Mouse (Mus musculus) MEL (cell line): ENCODE results near the gene Add2. TPM values are rescaled to one million over a fixed set of nuclear protein-coding genes. Genes with fewer than 3 reads are reported as not detected.

Experiments
- DNase-seq: peaks from one replicate; pipeline ENCODE4 v3.0.0; 2011; ENCODE audit warnings: low read depth, low spot score
- H3K27ac ChIP-seq: 2 replicates; pipeline ENCODE4 v1.5.1; 2012; ENCODE audit warnings: low read depth, mild to moderate bottlenecking, control low read depth, low read length, moderate library complexity; ENCODE audit not compliant: control insufficient read depth
- H3K27me3 ChIP-seq, 2 experiments: fragments of 150-350 bp in 1 of 2; sonication (generic) in 1 of 2; 2 replicates each; pipeline ENCODE4 v1.6.1; 2012; ENCODE audit warnings: low read length in 2 of 2, mild to moderate bottlenecking in 2 of 2, improper control_type of control experiment in 1 of 2, moderate library complexity in 1 of 2; ENCODE audit not compliant: insufficient read depth in 2 of 2, control insufficient read depth in 1 of 2
- H3K36me3 ChIP-seq, 2 experiments: 2 replicates each; pipeline ENCODE4 v1.6.1; 2012 to 2014; ENCODE audit warnings: low read length in 2 of 2, improper control_type of control experiment in 1 of 2, inconsistent platforms in 1 of 2, mild to moderate bottlenecking in 1 of 2; ENCODE audit not compliant: insufficient read depth in 2 of 2, control insufficient read depth in 1 of 2
- H3K4me1 ChIP-seq, 2 experiments: fragments of 150-350 bp in 1 of 2; sonication (generic) in 1 of 2; 2 replicates each; pipeline ENCODE4 v1.6.1; 2012; ENCODE audit warnings: low read length in 2 of 2, improper control_type of control experiment in 1 of 2, mild to moderate bottlenecking in 1 of 2; ENCODE audit not compliant: insufficient read depth in 2 of 2, control insufficient read depth in 1 of 2
- H3K4me3 ChIP-seq, 2 experiments: fragments of 150-350 bp in 1 of 2; sonication (generic) in 1 of 2; 2 replicates each; pipeline ENCODE4 v1.5.1; 2012; ENCODE audit warnings: low read depth in 2 of 2, low read length in 2 of 2, mild to moderate bottlenecking in 2 of 2, moderate library complexity in 2 of 2, control low read depth in 1 of 2, improper control_type of control experiment in 1 of 2; ENCODE audit not compliant: control insufficient read depth in 1 of 2, insufficient read depth in 1 of 2
- H3K79me2 ChIP-seq: 2 replicates; pipeline ENCODE4 v1.6.1; 2012; ENCODE audit warnings: mild to moderate bottlenecking, low read length, moderate library complexity; ENCODE audit not compliant: control insufficient read depth, poor library complexity, insufficient read depth
- H3K9ac ChIP-seq: 2 replicates; pipeline ENCODE4 v1.6.1; 2012; ENCODE audit warnings: low read depth, mild to moderate bottlenecking, control low read depth, low read length, moderate library complexity; ENCODE audit not compliant: control insufficient read depth, poor library complexity, severe bottlenecking
- H3K9me3 ChIP-seq: fragments of 150-350 bp; sonication (generic); replicated peaks from 2 replicates; pipeline ENCODE4 v1.6.1; 2012; ENCODE audit warnings: mild to moderate bottlenecking, low read length, improper control_type of control experiment, moderate library complexity; ENCODE audit not compliant: insufficient read depth
- BHLHE40 ChIP-seq: IDR thresholded peaks from 2 replicates; pipeline ENCODE4 v1.6.1; 2012; ENCODE audit warnings: low read depth, mild to moderate bottlenecking, inconsistent platforms, low read length, improper control_type of control experiment, borderline replicate concordance
- CHD1 ChIP-seq: IDR thresholded peaks from 2 replicates; pipeline ENCODE4 v1.6.1; 2012; ENCODE audit warnings: low read depth, mild to moderate bottlenecking, inconsistent platforms, low read length, improper control_type of control experiment
- CHD2 ChIP-seq: IDR thresholded peaks from 2 replicates; pipeline ENCODE4 v1.6.1; 2011; ENCODE audit warnings: low read length, improper control_type of control experiment
- E2F4 ChIP-seq: IDR thresholded peaks from 2 replicates; pipeline ENCODE4 v1.6.1; 2011; ENCODE audit warnings: low read depth, low read length, improper control_type of control experiment, borderline replicate concordance
- EP300 ChIP-seq, 2 experiments: IDR thresholded peaks; 2 replicates each; pipeline ENCODE4 v1.6.1; 2011; ENCODE audit warnings: improper control_type of control experiment in 2 of 2, low read length in 2 of 2, low read depth in 1 of 2, mild to moderate bottlenecking in 1 of 2
- GABPA ChIP-seq: IDR thresholded peaks from 2 replicates; pipeline ENCODE4 v1.6.1; 2012; ENCODE audit warnings: low read depth, mild to moderate bottlenecking, inconsistent platforms, low read length, improper control_type of control experiment, moderate library complexity
- GATA1 ChIP-seq: IDR thresholded peaks from 2 replicates; pipeline ENCODE4 v1.6.1; 2011; ENCODE audit warnings: low read depth, low read length, improper control_type of control experiment
- HCFC1 ChIP-seq: IDR thresholded peaks from 2 replicates; pipeline ENCODE4 v1.6.1; 2012; ENCODE audit warnings: low read depth, mild to moderate bottlenecking, inconsistent platforms, low read length, improper control_type of control experiment, moderate library complexity
- MAFK ChIP-seq: IDR thresholded peaks from 2 replicates; pipeline ENCODE4 v1.6.1; 2011; ENCODE audit warnings: low read depth, mild to moderate bottlenecking, low read length, improper control_type of control experiment, borderline replicate concordance
- MAX ChIP-seq: IDR thresholded peaks from 2 replicates; pipeline ENCODE4 v1.6.1; 2011; ENCODE audit warnings: low read length, improper control_type of control experiment
- MAZ ChIP-seq: IDR thresholded peaks from 2 replicates; pipeline ENCODE4 v1.6.1; 2012; ENCODE audit warnings: low read depth, mild to moderate bottlenecking, inconsistent platforms, low read length, improper control_type of control experiment
- MEF2A ChIP-seq: IDR thresholded peaks from 2 replicates; pipeline ENCODE4 v1.6.1; 2014; ENCODE audit warnings: low read depth, mild to moderate bottlenecking, inconsistent platforms, low read length, improper control_type of control experiment; ENCODE audit not compliant: poor library complexity, insufficient replicate concordance, severe bottlenecking; ENCODE audit errors: extremely low read depth
- MXI1 ChIP-seq: IDR thresholded peaks from 2 replicates; pipeline ENCODE4 v1.6.1; 2011; ENCODE audit warnings: mild to moderate bottlenecking, low read depth, low read length, improper control_type of control experiment
- MYC ChIP-seq: IDR thresholded peaks from 2 replicates; pipeline ENCODE4 v1.6.1; 2011; ENCODE audit warnings: low read depth, mild to moderate bottlenecking, low read length, improper control_type of control experiment, moderate library complexity
- NRF1 ChIP-seq: IDR thresholded peaks from 2 replicates; pipeline ENCODE4 v1.6.1; 2014; ENCODE audit warnings: low read depth, mild to moderate bottlenecking, inconsistent platforms, low read length, improper control_type of control experiment, moderate library complexity; ENCODE audit not compliant: poor library complexity, insufficient read depth, severe bottlenecking
- POLR2A ChIP-seq, 2 experiments: IDR thresholded peaks; 2 replicates each; pipeline ENCODE4 v1.6.1; 2011 to 2012; ENCODE audit warnings: low read length in 2 of 2, mild to moderate bottlenecking in 2 of 2, control low read depth in 1 of 2, improper control_type of control experiment in 1 of 2, low read depth in 1 of 2, moderate library complexity in 1 of 2; ENCODE audit not compliant: control insufficient read depth in 1 of 2, insufficient read depth in 1 of 2, poor library complexity in 1 of 2
- POLR2AphosphoS2 ChIP-seq: IDR thresholded peaks from 2 replicates; pipeline ENCODE4 v1.6.1; 2011; ENCODE audit warnings: low read length, improper control_type of control experiment
- RAD21 ChIP-seq: IDR thresholded peaks from 2 replicates; pipeline ENCODE4 v1.6.1; 2011; ENCODE audit warnings: mild to moderate bottlenecking, low read depth, low read length, improper control_type of control experiment
- RCOR1 ChIP-seq: IDR thresholded peaks from 2 replicates; pipeline ENCODE4 v1.6.1; 2012; ENCODE audit warnings: low read depth, mild to moderate bottlenecking, inconsistent platforms, low read length, improper control_type of control experiment
- SIN3A ChIP-seq: IDR thresholded peaks from 2 replicates; pipeline ENCODE4 v1.6.1; 2012; ENCODE audit warnings: low read length, improper control_type of control experiment, inconsistent platforms
- TAL1 ChIP-seq: IDR thresholded peaks from 2 replicates; pipeline ENCODE4 v1.6.1; 2012; ENCODE audit warnings: mild to moderate bottlenecking, inconsistent platforms, low read length, moderate library complexity, mixed read lengths
- TBP ChIP-seq: IDR thresholded peaks from 2 replicates; pipeline ENCODE4 v1.8.0; 2011; ENCODE audit warnings: low read depth, low read length, improper control_type of control experiment
- UBTF ChIP-seq: IDR thresholded peaks from 2 replicates; pipeline ENCODE4 v1.6.1; 2012; ENCODE audit warnings: low read depth, mild to moderate bottlenecking, inconsistent platforms, low read length, improper control_type of control experiment, moderate library complexity, borderline replicate concordance; ENCODE audit not compliant: insufficient read depth
- USF2 ChIP-seq, 2 experiments: IDR thresholded peaks; 2 replicates each; pipeline ENCODE4 v1.6.1; 2011 to 2012; ENCODE audit warnings: improper control_type of control experiment in 2 of 2, low read length in 2 of 2, borderline replicate concordance in 1 of 2, inconsistent platforms in 1 of 2, low read depth in 1 of 2, mild to moderate bottlenecking in 1 of 2; ENCODE audit not compliant: insufficient read depth in 1 of 2
- ZC3H11A ChIP-seq: IDR thresholded peaks from 2 replicates; pipeline ENCODE4 v1.6.1; 2012; ENCODE audit warnings: low read depth, mild to moderate bottlenecking, inconsistent platforms, low read length, improper control_type of control experiment
- ZKSCAN1 ChIP-seq: IDR thresholded peaks from 2 replicates; pipeline ENCODE4 v1.6.1; 2012; ENCODE audit warnings: low read depth, mild to moderate bottlenecking, inconsistent platforms, low read length, improper control_type of control experiment, moderate library complexity
- ZNF384 ChIP-seq: IDR thresholded peaks from 2 replicates; pipeline ENCODE4 v1.6.1; 2012; ENCODE audit warnings: low read depth, mild to moderate bottlenecking, inconsistent platforms, low read length, improper control_type of control experiment
- polyA plus RNA-seq, 2 experiments: library from polyadenylated mRNA; stranded (reverse) in 1 of 2; unstranded in 1 of 2; fragments of >175 nt in 1 of 2; fragments of >200 nt in 1 of 2; gene quantifications; 2 replicates each; pipeline versions ENCODE4 v1.2.1 to v1.2.4; 2012; ENCODE audit warnings: low replicate concordance in 2 of 2, low read depth in 1 of 2; ENCODE audit not compliant: insufficient read length in 2 of 2, insufficient read depth in 1 of 2, missing spikeins in 1 of 2
- total RNA-seq: library from RNA; depleted of rRNA; stranded (reverse); fragments of 300-350 nt; gene quantifications from 2 replicates; pipeline ENCODE4 v1.2.3, GENCODE M21; 2012

The Add2 gene
- total and polyA plus RNA-seq, 3 experiments = 85.0 to 191 (median 129) TPM

- H3K9me3 ChIP-seq = no peaks in the 10 kb centered on the region
- no peak overlapping the region for H3K9ac ChIP-seq
- H3K27ac ChIP-seq = no peak overlapping the region
- H3K4me1 ChIP-seq = no peaks in the 10 kb centered on the region
- DNase-seq = no peak
- TF ChIP-seq ZKSCAN1 = no peak
- no peak for TF ChIP-seq E2F4
- TF ChIP-seq CHD1 = no peak
- no peak for TF ChIP-seq HCFC1
- TF ChIP-seq GABPA = no peak
- TF ChIP-seq RCOR1 = no peak
- TF ChIP-seq ZNF384 = no peak
- no peak for TF ChIP-seq GATA1
- TF ChIP-seq CHD2 = no peak
- TF ChIP-seq SIN3A = no peak
- TF ChIP-seq BHLHE40 = no peak
- TF ChIP-seq EP300 (IDR thresholded peaks at IDR 0.05; ENCODE audit: low read depth in 1 of 2, low read length in 2 of 2) = no peak
- no peak for TF ChIP-seq POLR2AphosphoS2
- no peak for TF ChIP-seq NRF1
- TF ChIP-seq ZC3H11A = no peak
- TF ChIP-seq MEF2A = no peak
- TF ChIP-seq MAX = no peak
- no peak for TF ChIP-seq POLR2A (IDR thresholded peaks at IDR 0.05; ENCODE audit: control insufficient read depth in 1 of 2, insufficient read depth in 1 of 2, low read depth in 1 of 2, low read length in 2 of 2, poor library complexity in 1 of 2)
- H3K4me3 ChIP-seq = no peak overlapping the region
- H3K27me3 ChIP-seq = peaks cover 2% of the 10 kb centered on the region in 2 experiments; a peak in 1 of 4 replicates
- H3K36me3 ChIP-seq = no peaks in the 10 kb centered on the region
- no peaks in the 10 kb centered on the region for H3K79me2 ChIP-seq
These were observed 36.0 kb downstream of the Add2 start for GRCm38 (mm10) chr6:86064318-86065016.

- Histone ChIP-seq H3K27ac (no peak overlapping the region), H3K4me1 (peaks cover 0 to 5% of the 10 kb centered on the region in 2 experiments; a peak in 1 of 4 replicates), H3K27me3 (peaks cover 2% of the 10 kb centered on the region in 2 experiments; a peak in 1 of 4 replicates), H3K36me3 (no peaks in the 10 kb centered on the region), H3K4me3 (no peak overlapping the region), H3K9ac (no peak overlapping the region), H3K9me3 (no peaks in the 10 kb centered on the region), H3K79me2 (no peaks in the 10 kb centered on the region)
- DNase-seq = no peak
- TF ChIP-seq MAFK (no peak), RAD21 (no peak), MXI1 (no peak), UBTF (no peak), POLR2A (IDR thresholded peaks at IDR 0.05; ENCODE audit: control insufficient read depth in 1 of 2, insufficient read depth in 1 of 2, low read depth in 1 of 2, low read length in 2 of 2, poor library complexity in 1 of 2) (no peak), HCFC1 (no peak), MAZ (no peak), MYC (no peak), USF2 (IDR thresholded peaks at IDR 0.05; ENCODE audit: borderline replicate concordance in 1 of 2, insufficient read depth in 1 of 2, low read depth in 1 of 2, low read length in 2 of 2) (no peak), CHD2 (no peak), TBP (no peak), ZNF384 (no peak), GATA1 (no peak), E2F4 (no peak), NRF1 (no peak), RCOR1 (no peak), MEF2A (no peak), TAL1 (no peak)
These were observed 38.2 kb downstream of the Add2 start for GRCm38 (mm10) chr6:86066727-86067126.
